Mouse (Mus musculus) frontal cortex, postnatal 10 days (tissue): ENCODE measurements at regions not wholly inside any gene's neighbourhood (a gene's known extent, or its start where the extent isn't known, plus 50 kb on each side); places are given as distances from the start of the nearest gene placed in this dataset.
A peak's percentile ranks its signal among the peaks of the same experiment; 100 is the strongest.

ENCODE experiments used
- DNase-seq, 2 experiments: peaks; one replicate each; pipeline ENCODE4 v3.0.0; 2022; ENCODE audit warnings: low spot score in 2 of 2, mixed read lengths in 1 of 2

DNA sequence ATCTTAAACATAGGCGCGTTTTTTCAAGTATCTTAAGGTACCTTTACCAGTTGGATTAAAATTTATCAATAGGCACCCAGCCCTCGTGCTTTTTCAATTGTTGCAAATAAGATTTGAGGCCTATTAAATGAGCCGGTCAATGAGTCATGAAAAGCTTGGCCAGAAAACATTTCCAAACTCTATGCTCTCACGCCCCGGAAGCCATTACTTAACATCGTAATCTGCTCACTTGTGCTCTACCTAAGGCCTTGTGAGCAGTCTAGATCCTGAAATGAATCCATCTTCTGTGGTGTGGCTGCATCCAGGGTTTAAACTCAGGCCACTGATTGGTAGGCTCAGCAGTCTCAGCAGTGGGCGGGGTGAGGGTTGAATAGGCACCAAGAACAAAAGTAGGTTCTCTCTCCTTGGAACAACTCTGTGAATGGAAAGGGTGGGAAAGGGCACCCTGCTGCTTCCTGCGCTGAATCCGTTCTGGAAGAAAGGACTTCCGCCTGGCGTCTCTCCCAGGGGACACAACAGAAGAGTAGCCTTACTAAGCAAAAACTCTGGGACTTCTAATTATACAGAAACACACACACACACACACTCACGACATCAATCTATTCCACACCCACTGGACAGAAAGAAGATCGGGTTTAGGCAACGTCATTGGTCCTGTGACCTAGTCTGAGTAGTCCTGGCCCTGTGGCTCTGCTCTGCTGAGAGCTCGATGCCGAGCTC is 53.4 kb upstream of the Fmnl2 start:
- DNase-seq: peak; percentile 22 to 51

DNA sequence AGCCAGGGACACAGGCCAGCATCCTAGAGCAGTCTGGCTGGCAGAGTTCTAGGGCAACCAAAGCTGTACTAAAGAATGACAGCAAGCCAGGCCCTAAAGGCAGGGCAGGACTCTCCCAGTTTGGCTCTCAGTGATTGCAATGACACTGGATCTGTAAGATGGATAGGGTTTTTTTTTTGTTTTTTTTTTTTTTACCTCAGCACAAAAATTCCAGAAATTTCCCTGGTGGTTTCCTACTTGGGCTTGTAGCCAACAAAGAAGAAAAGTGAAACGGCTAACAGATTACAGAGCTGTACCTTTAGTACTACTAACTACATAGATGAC is 52.9 kb upstream of the Fmnl2 start:
- no peak for DNase-seq

DNA sequence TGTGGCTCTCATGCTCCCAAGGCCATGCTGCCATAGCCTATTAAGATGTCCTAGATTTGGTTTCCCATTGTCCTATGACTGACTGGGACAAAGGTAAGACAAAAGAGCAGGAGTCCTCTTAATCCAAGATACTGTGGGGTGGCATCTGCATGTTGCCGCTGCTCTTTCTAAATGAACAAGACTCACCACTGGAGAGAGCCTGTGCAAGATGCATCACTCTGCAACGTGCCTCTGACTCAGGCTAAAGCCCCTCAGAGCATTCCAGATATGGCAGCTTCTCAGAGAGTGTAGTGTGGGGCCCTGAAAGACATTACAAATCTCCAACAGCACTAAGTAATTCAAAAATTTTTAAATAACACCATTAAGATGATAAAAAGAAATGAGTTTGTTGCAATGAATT is 49.8 kb upstream of the Fmnl2 start:
- no peak for DNase-seq
